Comparison of ENCODE assay signal across 30 mouse cellular contexts in the genomic region with DNA sequence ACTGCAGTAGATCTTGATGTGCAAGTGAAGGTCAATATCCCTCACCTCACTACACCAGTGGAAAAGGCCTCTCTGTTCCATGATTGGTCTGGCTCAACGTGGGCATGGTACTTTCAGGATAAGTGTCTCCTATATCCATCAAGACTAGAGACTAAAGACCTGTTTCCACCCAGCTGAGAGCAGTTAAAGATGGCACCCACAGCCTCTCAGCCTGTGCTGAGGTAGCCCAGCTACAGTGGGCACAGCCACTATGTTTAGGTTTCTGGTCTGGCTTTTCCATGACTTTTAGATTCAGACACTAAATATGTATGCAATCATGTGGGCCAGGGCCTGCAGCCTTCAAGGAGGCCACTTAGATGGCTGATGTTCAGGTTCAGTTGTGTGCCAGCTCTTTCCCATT.
DNase-seq lines count a peak whose midpoint lies in the region; ATAC-seq lines count a peak whose summit lies in the region.
"Had no signal": no experiment of that assay in that cellular context is flagged by ENCODE, and none has a peak within 500 bp of the region (broad histone marks: within the 10 kb centered on the region; RNA-seq: fewer than 3 reads in every experiment).

No protein-coding gene starts in this region.

- no peak overlapping the region for H3K4me3 ChIP-seq in midbrain, embryonic 10.5 days
- no peak overlapping the region for H3K4me3 ChIP-seq in midbrain, embryonic 16.5 days (ENCODE audit: low read depth, low read length)
- no peak overlapping the region for H3K4me3 ChIP-seq in hindbrain, embryonic 15.5 days
- H3K4me3 ChIP-seq in midbrain, embryonic 12.5 days = no peak overlapping the region
- H3K4me3 ChIP-seq in neural tube, embryonic 15.5 days (replicated peaks) = no peak overlapping the region
- H3K4me3 ChIP-seq: embryonic facial prominence, embryonic 12.5 days; heart, embryonic 10.5 days; heart, embryonic 15.5 days; kidney, embryonic 15.5 days; limb, embryonic 10.5 days; limb, embryonic 15.5 days; liver, embryonic 13.5 days; neural tube, embryonic 12.5 days had no signal

- no peak overlapping the region for H3K9ac ChIP-seq in midbrain, embryonic 16.5 days (ENCODE audit: low read depth, low read length)
- H3K9ac ChIP-seq in hindbrain, embryonic 15.5 days = no peak overlapping the region
- no peak overlapping the region for H3K9ac ChIP-seq in midbrain, embryonic 12.5 days (replicated peaks)
- no peak overlapping the region for H3K9ac ChIP-seq in neural tube, embryonic 15.5 days (replicated peaks)
- H3K9ac ChIP-seq: embryonic facial prominence, embryonic 12.5 days; heart, embryonic 15.5 days; kidney, embryonic 15.5 days; limb, embryonic 15.5 days; liver, embryonic 13.5 days; neural tube, embryonic 12.5 days had no signal

- H3K27ac ChIP-seq in midbrain, embryonic 10.5 days (replicated peaks) = peak overlapping the region; percentile 79
- H3K27ac ChIP-seq in midbrain, embryonic 16.5 days (ENCODE audit: low read length) = no peak overlapping the region
- peak overlapping the region; percentile 58 for H3K27ac ChIP-seq in hindbrain, embryonic 15.5 days (replicated peaks)
- H3K27ac ChIP-seq in midbrain, embryonic 12.5 days (replicated peaks) = peak overlapping the region; percentile 20; the same call in 1 of the 2 replicates
- H3K27ac ChIP-seq in neural tube, embryonic 15.5 days (replicated peaks) = peak overlapping the region; percentile 29
- H3K27ac ChIP-seq: embryonic facial prominence, embryonic 12.5 days; heart, embryonic 10.5 days; heart, embryonic 15.5 days; kidney, embryonic 15.5 days; limb, embryonic 10.5 days; limb, embryonic 15.5 days; liver, embryonic 13.5 days; macrophage; neural tube, embryonic 12.5 days had no signal

- H3K27me3 ChIP-seq in midbrain, embryonic 10.5 days (ENCODE audit: low read depth, poor library complexity, severe bottlenecking) = no peaks in the 10 kb centered on the region
- no peaks in the 10 kb centered on the region for H3K27me3 ChIP-seq in midbrain, embryonic 16.5 days (ENCODE audit: control insufficient read depth, insufficient read depth, low read depth, low read length)
- H3K27me3 ChIP-seq in hindbrain, embryonic 15.5 days = no peaks in the 10 kb centered on the region
- no peaks in the 10 kb centered on the region for H3K27me3 ChIP-seq in midbrain, embryonic 12.5 days
- no peaks in the 10 kb centered on the region for H3K27me3 ChIP-seq in neural tube, embryonic 15.5 days (replicated peaks)
- H3K27me3 ChIP-seq: embryonic facial prominence, embryonic 12.5 days; heart, embryonic 15.5 days; kidney, embryonic 15.5 days; limb, embryonic 15.5 days; liver, embryonic 13.5 days; neural tube, embryonic 12.5 days had no signal

- 92% methylated on average over 1 of the region's 1 CpGs for WGBS in midbrain, embryonic 10.5 days
- WGBS in midbrain, embryonic 16.5 days = 93% methylated on average over 1 of the region's 1 CpGs
- 74% methylated on average over 1 of the region's 1 CpGs for WGBS in hindbrain, embryonic 15.5 days
- 74% methylated on average over 1 of the region's 1 CpGs for WGBS in midbrain, embryonic 12.5 days
- WGBS in neural tube, embryonic 15.5 days = 88% methylated on average over 1 of the region's 1 CpGs

- H3K36me3 ChIP-seq in midbrain, embryonic 10.5 days = no peaks in the 10 kb centered on the region
- no peaks in the 10 kb centered on the region for H3K36me3 ChIP-seq in midbrain, embryonic 16.5 days (ENCODE audit: control insufficient read depth, insufficient read depth, low read length)
- no peaks in the 10 kb centered on the region for H3K36me3 ChIP-seq in hindbrain, embryonic 15.5 days
- H3K36me3 ChIP-seq in midbrain, embryonic 12.5 days = no peaks in the 10 kb centered on the region
- H3K36me3 ChIP-seq in neural tube, embryonic 15.5 days = no peaks in the 10 kb centered on the region
- H3K36me3 ChIP-seq: embryonic facial prominence, embryonic 12.5 days; heart, embryonic 10.5 days; heart, embryonic 15.5 days; kidney, embryonic 15.5 days; limb, embryonic 10.5 days; limb, embryonic 15.5 days; liver, embryonic 13.5 days; neural tube, embryonic 12.5 days had no signal

- no peak for DNase-seq in midbrain, embryonic 10.5 days (ENCODE audit: low spot score)
- no peak for DNase-seq in Muller cell, postnatal 12 days (ENCODE audit: inconsistent ontology term)
- DNase-seq in cerebellum, adult 8-10 months = no peak
- no peak for DNase-seq in layer of hippocampus, postnatal 14 days (ENCODE audit: low spot score in 2 of 2)
- DNase-seq: adrenal gland, adult 2 months; B cell, adult 2 months; cerebellum, adult 9-10 months; embryo, embryonic 11 days; heart, postnatal 36 days; kidney, adult 18-20 months; kidney, postnatal 25 days; layer of hippocampus, postnatal 36 days; liver, embryonic 13.5 days; lung, adult 18-20 months; retina, postnatal 1 day; right cerebral cortex, postnatal 14 days had no signal

- no peaks in the 10 kb centered on the region for H3K9me3 ChIP-seq in midbrain, embryonic 10.5 days (replicated peaks)
- H3K9me3 ChIP-seq in midbrain, embryonic 16.5 days (replicated peaks; ENCODE audit: control insufficient read depth, low read length, poor library complexity, severe bottlenecking) = no peaks in the 10 kb centered on the region
- no peaks in the 10 kb centered on the region for H3K9me3 ChIP-seq in hindbrain, embryonic 15.5 days
- no peaks in the 10 kb centered on the region for H3K9me3 ChIP-seq in midbrain, embryonic 12.5 days
- no peaks in the 10 kb centered on the region for H3K9me3 ChIP-seq in neural tube, embryonic 15.5 days (replicated peaks)
- H3K9me3 ChIP-seq: embryonic facial prominence, embryonic 12.5 days; heart, embryonic 10.5 days; heart, embryonic 15.5 days; kidney, embryonic 15.5 days; limb, embryonic 10.5 days; limb, embryonic 15.5 days; liver, embryonic 13.5 days; neural tube, embryonic 12.5 days had no signal

- no peak for ATAC-seq in midbrain, embryonic 16.5 days
- ATAC-seq in hindbrain, embryonic 15.5 days (ENCODE audit: low FRiP score, low read depth) = no peak
- no peak for ATAC-seq in midbrain, embryonic 12.5 days (ENCODE audit: low FRiP score, low read depth)
- ATAC-seq in neural tube, embryonic 15.5 days (ENCODE audit: low FRiP score) = no peak
- ATAC-seq: activated CD4-positive, CD25-positive, alpha-beta regulatory T cell, adult 4 months; lung, postnatal 0 days had no signal

- H3K4me2 ChIP-seq in midbrain, embryonic 16.5 days (ENCODE audit: low read length) = no peak overlapping the region
- H3K4me2 ChIP-seq in hindbrain, embryonic 15.5 days = no peak overlapping the region
- no peak overlapping the region for H3K4me2 ChIP-seq in midbrain, embryonic 12.5 days (replicated peaks)
- H3K4me2 ChIP-seq in neural tube, embryonic 15.5 days = no peak overlapping the region
- H3K4me2 ChIP-seq: embryonic facial prominence, embryonic 12.5 days; heart, embryonic 15.5 days; kidney, embryonic 15.5 days; limb, embryonic 15.5 days; liver, embryonic 13.5 days; neural tube, embryonic 12.5 days had no signal

- peaks cover 15% of the 10 kb centered on the region for H3K4me1 ChIP-seq in midbrain, embryonic 10.5 days
- 0 out of 2 replicates have a peak, but pooled peaks cover 3% of the 10 kb centered on the region for H3K4me1 ChIP-seq in midbrain, embryonic 16.5 days (ENCODE audit: control insufficient read depth, insufficient read depth, low read length)
- H3K4me1 ChIP-seq in hindbrain, embryonic 15.5 days (replicated peaks) = peaks cover 14% of the 10 kb centered on the region; the same call in 1 of the 2 replicates
- peaks cover 5% of the 10 kb centered on the region; the same call in 1 of the 2 replicates for H3K4me1 ChIP-seq in midbrain, embryonic 12.5 days
- H3K4me1 ChIP-seq in neural tube, embryonic 15.5 days = no peaks in the 10 kb centered on the region; the same call in 1 of the 2 replicates
- H3K4me1 ChIP-seq: embryonic facial prominence, embryonic 12.5 days; kidney, embryonic 15.5 days; limb, embryonic 10.5 days; liver, embryonic 13.5 days had no signal
